Mouse (Mus musculus) splenic B cell, adult 2 months (primary cell): ENCODE data around the gene Srpx2.
A peak's percentile ranks its signal among the peaks of the same experiment; 100 is the strongest.

Experiments used
- DNase-seq: peaks from one replicate; pipeline ENCODE4 v3.0.0-alpha.2; 2011; ENCODE audit warnings: low read depth, low spot score
- H3K27me3 ChIP-seq: 2 replicates; pipeline ENCODE4 v1.6.1; 2012; ENCODE audit warnings: mild to moderate bottlenecking, low read length, moderate library complexity, mixed read lengths; ENCODE audit not compliant: control insufficient read depth, poor library complexity, insufficient read depth, severe bottlenecking
- H3K36me3 ChIP-seq: 2 replicates; pipeline ENCODE4 v1.6.1; 2012; ENCODE audit warnings: mild to moderate bottlenecking, low read length, moderate library complexity, mixed read lengths; ENCODE audit not compliant: control insufficient read depth, poor library complexity, insufficient read depth, severe bottlenecking

Gene Srpx2

DNA sequence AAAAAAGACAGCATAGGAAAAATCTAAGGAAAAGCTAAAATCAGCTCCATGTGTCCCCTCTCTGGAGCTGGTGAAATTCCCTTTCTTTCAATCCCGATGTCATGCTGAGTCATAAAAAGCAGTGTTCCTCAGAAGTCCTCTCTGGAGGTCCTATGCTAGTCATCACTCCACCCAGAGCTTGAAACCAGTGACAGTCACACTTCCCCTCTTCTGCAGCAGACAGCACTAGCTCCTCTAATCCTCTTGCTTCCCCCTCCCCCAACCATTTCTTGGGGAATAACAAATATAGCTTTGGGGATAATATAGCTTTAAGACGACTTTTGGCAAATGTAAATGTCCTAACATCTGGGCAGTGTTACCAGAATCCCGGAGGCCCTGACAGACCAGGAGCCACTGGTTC, at the start of gene Srpx2:
Gene Srpx2 (plus strand): TSS at position 166 of the 400 bp plus-strand sequence.
- no peak for DNase-seq
- Histone ChIP-seq H3K36me3 (no peaks in the 10 kb centered on the region), H3K27me3 (no peaks in the 10 kb centered on the region)

GRCm38 (mm10) chrX:133869743-133870142, 38.5 kb upstream of the Srpx2 start:
- H3K27me3 ChIP-seq, result no peaks in the 10 kb centered on the region
- peak; percentile 5 for DNase-seq
- H3K36me3 ChIP-seq, result no peaks in the 10 kb centered on the region

DNA sequence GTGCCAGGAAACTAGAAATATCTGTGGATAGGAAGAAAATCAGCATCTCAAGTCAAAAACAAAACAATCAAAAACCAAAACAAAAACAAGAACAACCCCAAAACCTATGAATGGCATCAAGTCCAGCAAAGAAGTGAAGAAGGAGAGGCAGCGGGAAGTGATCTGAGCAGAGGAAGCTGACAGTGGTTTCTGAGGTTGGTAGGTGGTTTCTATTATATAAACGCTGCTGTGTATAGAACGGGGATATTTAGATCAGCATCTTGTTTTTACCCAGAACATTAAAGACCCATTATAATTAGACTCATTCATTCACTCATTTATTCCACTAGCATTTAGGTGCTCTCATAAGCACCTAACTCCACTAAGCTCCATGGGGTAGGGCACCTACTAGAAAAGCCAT, 20.9 kb upstream of the Srpx2 start:
- Histone ChIP-seq H3K36me3 (no peaks in the 10 kb centered on the region), H3K27me3 (no peaks in the 10 kb centered on the region)
- no peak for DNase-seq

DNA sequence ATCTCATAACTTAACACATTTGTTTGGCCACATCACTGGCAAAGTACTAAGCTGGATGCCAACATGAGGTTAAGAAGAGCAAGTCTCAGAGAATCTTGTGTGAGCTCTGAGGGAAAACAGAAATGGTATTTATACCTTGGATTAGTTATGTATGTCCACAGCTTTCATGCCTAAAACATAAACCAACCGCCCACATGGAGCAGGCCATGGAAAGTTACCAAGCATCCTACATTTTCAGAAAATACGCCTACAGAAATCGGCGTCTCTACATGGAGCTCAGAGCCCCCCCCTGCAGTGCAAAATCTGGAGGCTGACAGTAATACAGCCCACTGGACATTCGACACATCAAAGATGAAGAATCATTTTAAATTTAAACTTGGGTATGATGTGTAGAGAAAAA, 20.1 kb upstream of the Srpx2 start:
- DNase-seq, result no peak
- no peaks in the 10 kb centered on the region for H3K36me3 ChIP-seq
- no peaks in the 10 kb centered on the region for H3K27me3 ChIP-seq

DNA sequence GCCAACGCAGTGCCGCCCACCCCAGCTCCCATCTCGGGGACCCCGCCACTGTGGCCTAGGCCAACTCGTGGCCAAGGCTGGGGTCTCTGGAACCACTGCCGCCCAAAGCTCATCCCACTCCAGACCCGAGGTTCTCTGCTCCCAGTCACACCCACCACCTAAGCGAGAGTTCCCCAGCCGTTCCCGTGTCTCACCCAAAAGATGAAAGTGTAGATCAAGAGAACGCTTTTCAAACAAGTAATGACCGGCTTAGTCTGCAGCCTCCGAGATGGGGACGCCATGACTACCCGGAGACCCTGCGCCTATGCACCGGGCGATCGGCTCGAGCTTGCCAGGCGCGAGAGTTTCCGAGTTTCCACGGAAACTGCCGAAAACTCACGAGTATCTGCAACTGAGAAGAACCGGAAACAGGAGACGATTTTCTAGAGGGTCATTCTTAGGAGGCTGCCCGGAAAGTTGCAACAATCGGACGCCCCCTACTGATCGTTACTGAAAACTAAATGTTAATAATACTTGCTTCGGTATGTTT, 10.1 kb upstream of the Srpx2 start, which contains the start of gene Tspan6:
Gene Tspan6 (minus strand): TSS at position 416 of the 529 bp plus-strand sequence.
- no peaks in the 10 kb centered on the region for H3K36me3 ChIP-seq
- DNase-seq, result peak; percentile 71
- H3K27me3 ChIP-seq, result no peaks in the 10 kb centered on the region

DNA sequence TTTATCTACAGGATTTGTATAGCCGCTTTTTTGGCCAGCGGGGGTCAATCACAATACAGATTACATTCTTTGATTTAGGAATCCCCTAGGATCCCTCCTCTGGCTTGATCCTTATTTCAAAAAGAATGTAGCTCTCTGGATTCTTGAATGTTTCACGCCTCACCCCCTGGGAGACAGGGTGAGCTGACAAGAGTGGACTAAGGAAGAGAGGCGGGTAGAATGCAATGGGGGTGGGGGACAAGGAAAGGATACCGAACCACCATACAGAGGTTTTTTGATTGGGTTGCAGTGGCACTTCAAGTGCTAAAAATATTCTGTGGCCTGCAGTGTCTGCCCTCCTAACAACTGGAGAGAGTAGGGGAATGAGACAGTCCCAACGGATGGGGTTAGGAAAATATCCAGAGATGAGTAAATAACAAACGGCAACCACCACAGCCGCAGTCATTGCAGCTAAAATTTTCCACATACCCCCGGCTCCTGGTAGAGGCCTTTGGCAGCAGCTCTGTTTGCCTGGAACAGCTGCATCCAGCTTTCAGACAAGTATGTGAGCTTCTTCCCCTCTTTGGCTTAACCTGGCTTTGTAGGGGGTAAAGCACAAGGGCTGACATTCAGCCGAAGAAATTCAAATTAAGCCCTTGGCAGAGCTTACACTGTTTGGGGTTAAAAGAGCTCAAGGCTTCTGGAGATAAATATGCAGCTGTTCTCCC, 3.3 kb downstream of the Srpx2 start:
- H3K36me3 ChIP-seq, result no peaks in the 10 kb centered on the region
- no peaks in the 10 kb centered on the region for H3K27me3 ChIP-seq
- no peak for DNase-seq

- no peak for DNase-seq
- Histone ChIP-seq H3K27me3 (no peaks in the 10 kb centered on the region), H3K36me3 (no peaks in the 10 kb centered on the region)
Observed at GRCm38 (mm10) chrX:133913006-133913405, 4.8 kb downstream of the Srpx2 start.

GRCm38 (mm10) chrX:133914219-133914618, 6.0 kb downstream of the Srpx2 start:
- H3K27me3 ChIP-seq, result no peaks in the 10 kb centered on the region
- no peak for DNase-seq

DNA sequence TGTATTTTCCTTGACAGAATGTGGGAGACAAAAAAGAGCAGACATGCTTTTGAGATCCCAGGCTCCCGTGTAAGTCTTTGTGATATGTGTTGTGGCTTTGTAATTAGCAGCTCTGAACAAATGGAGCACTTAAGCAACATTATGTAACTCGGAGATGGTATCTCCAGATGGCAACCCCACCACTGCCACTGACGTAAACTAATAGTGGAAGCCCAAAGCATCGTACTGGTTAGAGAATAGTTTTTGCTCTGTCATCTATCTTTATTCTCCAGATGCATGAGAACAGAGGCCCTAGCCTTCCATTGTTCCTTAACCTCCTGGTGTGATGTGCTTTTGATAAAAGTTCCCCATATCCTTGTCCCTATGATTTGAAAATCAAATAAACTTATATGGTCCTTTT, 13.0 kb downstream of the Srpx2 start:
- no peak for DNase-seq
- no peaks in the 10 kb centered on the region for H3K36me3 ChIP-seq
- no peaks in the 10 kb centered on the region for H3K27me3 ChIP-seq

More at GRCm38 (mm10) chrX:133914219-133914618, 6.0 kb downstream of the Srpx2 start:
- H3K36me3 ChIP-seq, result no peaks in the 10 kb centered on the region

DNA sequence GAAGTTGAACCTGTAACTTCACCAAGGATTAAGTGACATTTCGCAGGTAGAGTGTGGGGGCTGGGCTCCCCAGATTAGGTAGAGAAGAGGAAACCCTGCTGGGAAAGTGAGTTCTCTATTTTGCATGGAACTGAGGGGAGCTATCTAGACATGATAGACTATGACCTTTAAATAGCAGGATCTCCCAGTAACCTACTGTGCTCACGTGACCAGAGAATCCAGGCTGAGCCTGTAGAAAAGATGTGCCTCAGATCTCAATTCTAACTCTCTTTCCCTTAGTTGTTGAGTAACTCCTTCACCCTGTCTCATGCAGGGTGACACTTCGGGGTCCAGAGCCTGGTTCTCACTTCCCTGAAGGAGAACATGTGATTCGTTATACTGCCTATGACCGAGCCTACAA, 18.5 kb downstream of the Srpx2 start:
- Histone ChIP-seq H3K27me3 (no peaks in the 10 kb centered on the region), H3K36me3 (no peaks in the 10 kb centered on the region)
- DNase-seq, result no peak

DNA sequence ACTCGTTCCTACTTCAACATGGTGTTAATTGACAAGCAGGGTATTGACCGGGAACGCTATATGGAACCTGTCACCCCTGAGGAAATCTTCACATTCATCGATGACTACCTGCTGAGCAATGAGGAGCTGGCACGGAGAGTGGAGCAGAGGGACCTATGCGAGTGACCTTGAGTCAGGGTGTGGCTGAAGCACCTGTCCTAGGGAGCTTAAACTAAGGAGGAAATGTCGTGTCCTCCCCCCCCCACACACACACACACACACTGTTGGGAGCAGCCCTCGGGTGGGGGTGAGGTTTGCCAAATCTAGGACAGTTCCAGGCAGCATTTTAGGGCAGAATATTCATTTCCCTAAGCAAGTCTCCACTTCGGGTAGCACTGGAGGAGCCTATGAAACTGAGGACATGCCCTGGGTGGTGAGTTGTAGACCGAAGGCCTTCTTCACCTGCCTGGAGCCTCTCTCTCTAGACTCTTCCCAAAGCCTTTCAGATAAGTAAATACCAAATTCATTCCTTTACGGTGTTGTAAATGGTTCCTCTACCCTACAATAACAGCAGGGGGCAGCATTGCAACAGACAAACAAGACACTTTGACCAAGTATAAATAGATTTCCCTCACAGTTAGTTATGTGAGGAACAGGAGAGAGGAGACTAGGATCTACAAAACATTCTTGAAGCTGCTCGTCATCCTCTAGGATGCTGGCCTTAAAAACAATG, 23.2 kb downstream of the Srpx2 start:
- Histone ChIP-seq H3K27me3 (no peaks in the 10 kb centered on the region), H3K36me3 (no peaks in the 10 kb centered on the region)
- peak; percentile 61 for DNase-seq

- DNase-seq, result no peak
- no peaks in the 10 kb centered on the region for H3K27me3 ChIP-seq
Observed at GRCm38 (mm10) chrX:133936605-133937225, 28.5 kb downstream of the Srpx2 start.

GRCm38 (mm10) chrX:133939561-133939960, 31.3 kb downstream of the Srpx2 start:
- DNase-seq, result no peak
- no peaks in the 10 kb centered on the region for H3K36me3 ChIP-seq

More at GRCm38 (mm10) chrX:133936605-133937225, 28.5 kb downstream of the Srpx2 start:
- no peaks in the 10 kb centered on the region for H3K36me3 ChIP-seq

DNA sequence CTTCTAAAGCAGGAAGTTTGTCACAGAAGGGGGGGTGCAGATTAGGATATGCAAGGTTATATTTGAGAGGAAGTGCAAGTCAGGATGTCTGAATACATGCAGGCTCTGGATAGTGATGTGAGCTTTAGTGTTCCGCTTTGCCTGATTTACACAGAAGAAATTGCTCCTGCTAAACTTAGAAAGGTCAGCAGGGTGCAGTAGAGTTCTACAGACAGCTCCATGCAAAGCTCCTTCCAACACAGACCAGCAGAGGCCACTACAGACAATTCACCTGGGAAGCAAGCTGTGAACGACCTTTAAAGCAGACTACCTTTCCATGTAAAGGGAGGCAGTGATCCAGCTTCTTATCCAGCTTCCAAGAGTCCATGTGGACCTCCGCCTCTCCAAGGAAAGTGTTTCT, 39.2 kb downstream of the Srpx2 start:
- H3K36me3 ChIP-seq, result no peaks in the 10 kb centered on the region
- DNase-seq, result peak; percentile 70
- no peaks in the 10 kb centered on the region for H3K27me3 ChIP-seq

More at GRCm38 (mm10) chrX:133939561-133939960, 31.3 kb downstream of the Srpx2 start:
- H3K27me3 ChIP-seq, result no peaks in the 10 kb centered on the region

- DNase-seq, result no peak
- no peaks in the 10 kb centered on the region for H3K27me3 ChIP-seq
Observed at GRCm38 (mm10) chrX:133954661-133955060, 46.4 kb downstream of the Srpx2 start.

More at GRCm38 (mm10) chrX:133954661-133955060, 46.4 kb downstream of the Srpx2 start:
- H3K36me3 ChIP-seq, result no peaks in the 10 kb centered on the region
